Mouse (Mus musculus) heart, adult 2 months (tissue): Measurements from ENCODE around the gene Znhit6. TPM values are rescaled to one million over a fixed set of nuclear protein-coding genes. Genes with fewer than 3 reads are reported as not detected.
A peak's percentile ranks its signal among the peaks of the same experiment; 100 is the strongest.

Experiments
- DNase-seq, 2 experiments: peaks; one replicate each; pipeline ENCODE4 v3.0.0; 2021
- H3K27ac ChIP-seq: fragments of 200-600 bp; 2 replicates; pipeline ENCODE4 v1.8.1; 2022
- H3K27me3 ChIP-seq: fragments of 200-500 bp; 2 replicates; pipeline ENCODE4 v1.6.1; 2012; ENCODE audit warnings: mild to moderate bottlenecking, low read length, inconsistent platforms, mixed read lengths; ENCODE audit not compliant: control insufficient read depth, insufficient read depth
- H3K36me3 ChIP-seq: fragments of 200-500 bp; 2 replicates; pipeline ENCODE4 v1.6.1; 2012; ENCODE audit warnings: low read length, inconsistent platforms; ENCODE audit not compliant: control insufficient read depth, insufficient read depth
- H3K4me1 ChIP-seq: fragments of 200-500 bp; 2 replicates; pipeline ENCODE4 v1.6.1; 2011; ENCODE audit warnings: low read length; ENCODE audit not compliant: control insufficient read depth, insufficient read depth
- H3K4me3 ChIP-seq: fragments of 200-600 bp; 2 replicates; pipeline ENCODE4 v1.8.1; 2022
- H3K79me2 ChIP-seq: fragments of 200-500 bp; replicated peaks from 2 replicates; pipeline ENCODE4 v1.6.1; 2012; ENCODE audit warnings: mild to moderate bottlenecking, inconsistent platforms, low read length, moderate library complexity, mixed read lengths; ENCODE audit not compliant: control insufficient read depth, insufficient read depth
- H3K9ac ChIP-seq: fragments of 200-500 bp; 2 replicates; pipeline ENCODE4 v1.6.1; 2012; ENCODE audit warnings: low read depth, mild to moderate bottlenecking, control low read depth, inconsistent platforms, low read length, mixed read lengths
- CTCF ChIP-seq: fragments of 200-600 bp; IDR thresholded peaks from 2 replicates; pipeline ENCODE4 v1.8.1; 2022; ENCODE audit warnings: antibody characterized with exemption, mild to moderate bottlenecking, moderate library complexity
- EP300 ChIP-seq: fragments of 200-500 bp; IDR thresholded peaks from 2 replicates; pipeline ENCODE4 v1.6.1; 2011; ENCODE audit warnings: low read depth, low read length, control low read depth; ENCODE audit not compliant: insufficient read depth
- POLR2A ChIP-seq: fragments of 200-500 bp; IDR thresholded peaks from 2 replicates; pipeline ENCODE4 v1.6.1; 2011; ENCODE audit warnings: mild to moderate bottlenecking, low read depth, low read length, control low read depth; ENCODE audit not compliant: insufficient read depth
- WGBS: fragments of 180-500 bp; shearing (Covaris S2); methylation state at CpG from one replicate; pipeline ENCODE4 v1.1.7; 2018; 5-methylcytosine and 5-hydroxymethylcytosine counted together
- intact Hi-C: fragments of 180-260 bp; cut with DNase I; formaldehyde crosslinking; loops from one replicate; pipeline ENCODE4 v1.15.1; 2025
- polyA plus RNA-seq: library from polyadenylated mRNA; depleted of rRNA; stranded (reverse); fragments of >200 nt; gene quantifications from 2 replicates; pipeline ENCODE4 v1.2.3, GENCODE M21; 2012
- total RNA-seq, 2 experiments: library from RNA; stranded (reverse); gene quantifications; 2 replicates each; pipeline ENCODE4 v1.2.3; 2021

Gene Znhit6
- total and polyA plus RNA-seq, 3 experiments: 4.0 to 10.4 (median 10.3) TPM

DNA sequence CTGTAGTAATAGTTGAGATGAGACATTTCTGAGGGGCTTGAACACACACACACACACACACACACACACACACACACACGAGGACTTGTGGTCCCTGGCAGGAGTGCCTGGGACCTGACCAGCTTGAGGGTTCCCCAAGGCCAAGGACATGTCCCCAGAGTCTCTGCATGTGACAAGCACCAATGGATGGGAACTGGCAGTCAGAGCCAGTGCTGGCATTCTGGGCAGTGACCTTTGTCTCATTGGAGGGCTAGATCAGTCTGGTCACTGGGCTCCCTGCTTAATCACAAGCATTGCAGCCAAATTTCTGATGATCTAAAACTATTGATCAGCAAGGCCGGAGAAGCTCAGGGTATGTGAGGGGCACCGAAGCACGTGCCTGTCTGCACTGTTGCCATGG is 48.8 kb downstream of the Znhit6 start:
- intact Hi-C loops: no loop called here
- H3K36me3 ChIP-seq: no peaks in the 10 kb centered on the region
- no peak for TF ChIP-seq CTCF
- peak; percentile 88; the same call in 1 of the 2 replicates for TF ChIP-seq EP300
- no peak overlapping the region for H3K9ac ChIP-seq
- peak; percentile 39 to 67 for DNase-seq
- no peak overlapping the region for H3K4me3 ChIP-seq
- 82% methylated on average over 4 of the region's 4 CpGs for WGBS
- peaks cover 1% of the 10 kb centered on the region; the same call in 1 of the 2 replicates for H3K4me1 ChIP-seq
- H3K27me3 ChIP-seq: no peaks in the 10 kb centered on the region
- no peaks in the 10 kb centered on the region for H3K79me2 ChIP-seq
- H3K27ac ChIP-seq: peak overlapping the region; percentile 45

- intact Hi-C loops: no loop called here
- no peak overlapping the region for H3K9ac ChIP-seq
- H3K4me3 ChIP-seq: no peak overlapping the region
- H3K27me3 ChIP-seq: no peaks in the 10 kb centered on the region
- TF ChIP-seq POLR2A (no peak), CTCF (no peak), EP300 (no peak)
- no peaks in the 10 kb centered on the region for H3K36me3 ChIP-seq
- no peaks in the 10 kb centered on the region for H3K79me2 ChIP-seq
- WGBS: 73% methylated on average over 9 of the region's 9 CpGs
- no peak for DNase-seq
- peaks cover 1% of the 10 kb centered on the region; the same call in 1 of the 2 replicates for H3K4me1 ChIP-seq
- no peak overlapping the region; the same call in 1 of the 2 replicates for H3K27ac ChIP-seq
Observed at GRCm38 (mm10) chr3:145625546-145625945, 49.5 kb downstream of the Znhit6 start.

DNA sequence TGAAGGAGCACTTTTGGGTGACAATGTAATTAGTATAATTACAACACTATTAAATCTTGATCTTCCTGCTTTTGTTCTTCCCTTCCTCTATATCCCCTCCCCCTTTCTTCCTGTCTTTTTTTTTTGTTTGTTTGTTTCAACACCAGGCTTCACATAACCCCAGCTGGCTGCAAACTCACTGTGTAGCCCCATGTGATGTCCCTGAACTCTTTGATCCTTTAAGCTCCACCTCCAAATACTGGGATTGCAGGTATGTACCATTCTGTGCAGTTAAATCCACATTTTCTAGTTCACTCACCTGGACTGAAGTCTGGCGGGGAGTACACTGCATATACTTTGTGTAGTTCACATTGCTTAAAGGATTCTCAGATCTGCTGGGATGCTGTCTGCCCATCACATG is 50.1 kb downstream of the Znhit6 start:
- no peaks in the 10 kb centered on the region for H3K36me3 ChIP-seq
- H3K27me3 ChIP-seq: no peaks in the 10 kb centered on the region
- no peak overlapping the region; the same call in 1 of the 2 replicates for H3K27ac ChIP-seq
- no peak for DNase-seq
- no peaks in the 10 kb centered on the region for H3K79me2 ChIP-seq
- intact Hi-C loops: no loop called here
- no peak overlapping the region for H3K9ac ChIP-seq
- no peak for TF ChIP-seq POLR2A
- no peak for TF ChIP-seq CTCF
- no peak for TF ChIP-seq EP300
- 100% methylated on average over 1 of the region's 1 CpGs for WGBS
- H3K4me1 ChIP-seq: peaks cover 1% of the 10 kb centered on the region; the same call in 1 of the 2 replicates
- H3K4me3 ChIP-seq: no peak overlapping the region

DNA sequence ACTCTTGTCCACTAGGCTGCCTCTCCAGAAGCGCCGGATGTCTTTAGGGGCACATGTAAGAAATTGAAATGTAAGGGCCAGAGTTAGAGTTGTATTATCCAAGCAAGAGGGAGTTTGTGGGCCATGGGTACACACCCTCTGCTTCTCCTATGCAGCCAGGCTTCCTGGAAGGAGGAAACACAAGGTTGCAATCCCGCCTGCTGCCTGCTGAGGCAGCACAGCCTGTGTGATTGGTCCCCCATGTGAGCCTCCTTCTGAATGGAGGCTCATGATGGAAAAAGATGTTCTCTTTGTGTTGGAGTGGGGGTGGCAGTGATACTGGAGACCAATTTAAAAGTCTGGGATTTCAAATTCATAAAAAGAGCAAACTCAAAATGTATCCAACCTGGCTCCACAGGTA is 51.8 kb downstream of the Znhit6 start:
- Histone ChIP-seq H3K27ac (no peak overlapping the region), H3K36me3 (no peaks in the 10 kb centered on the region), H3K9ac (no peak overlapping the region), H3K79me2 (no peaks in the 10 kb centered on the region), H3K27me3 (no peaks in the 10 kb centered on the region), H3K4me1 (peaks cover 1% of the 10 kb centered on the region; the same call in 1 of the 2 replicates), H3K4me3 (no peak overlapping the region)
- 89% methylated on average over 3 of the region's 3 CpGs for WGBS
- intact Hi-C loops: loop anchor here (2.0 kb wide), 1 partner anchor 15 kb away; no protein-coding TSS in a partner anchor
- TF ChIP-seq POLR2A (no peak), EP300 (no peak), CTCF (peak; percentile 75)
- no peak for DNase-seq

DNA sequence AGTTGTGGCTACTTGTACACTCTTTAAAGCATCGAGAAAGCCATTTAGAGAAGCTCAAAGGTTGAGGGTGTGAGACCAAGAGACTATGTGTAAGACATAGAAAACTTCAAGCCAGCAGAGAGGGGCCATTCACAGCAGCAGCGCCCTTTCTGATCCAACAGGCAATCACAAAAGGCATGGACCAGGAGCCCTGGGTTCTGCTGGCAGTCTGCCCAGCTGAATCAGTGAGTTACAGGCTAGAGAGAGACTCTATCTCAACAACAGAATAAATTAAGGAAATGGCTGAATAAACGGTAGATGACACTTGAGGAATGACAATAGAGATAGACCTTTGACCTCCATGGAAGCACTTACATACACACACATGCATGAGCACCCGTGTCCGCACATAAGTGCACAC is 52.6 kb downstream of the Znhit6 start:
- Histone ChIP-seq H3K4me1 (peaks cover 1% of the 10 kb centered on the region; the same call in 1 of the 2 replicates), H3K27me3 (no peaks in the 10 kb centered on the region), H3K9ac (no peak overlapping the region), H3K4me3 (no peak overlapping the region), H3K79me2 (no peaks in the 10 kb centered on the region), H3K27ac (no peak overlapping the region), H3K36me3 (no peaks in the 10 kb centered on the region)
- WGBS: 65% methylated on average over 5 of the region's 5 CpGs
- no peak for DNase-seq
- intact Hi-C loops: loop anchor here (2.0 kb wide), 1 partner anchor 14 kb away; no protein-coding TSS in a partner anchor
- TF ChIP-seq POLR2A (no peak), EP300 (no peak), CTCF (no peak)

DNA sequence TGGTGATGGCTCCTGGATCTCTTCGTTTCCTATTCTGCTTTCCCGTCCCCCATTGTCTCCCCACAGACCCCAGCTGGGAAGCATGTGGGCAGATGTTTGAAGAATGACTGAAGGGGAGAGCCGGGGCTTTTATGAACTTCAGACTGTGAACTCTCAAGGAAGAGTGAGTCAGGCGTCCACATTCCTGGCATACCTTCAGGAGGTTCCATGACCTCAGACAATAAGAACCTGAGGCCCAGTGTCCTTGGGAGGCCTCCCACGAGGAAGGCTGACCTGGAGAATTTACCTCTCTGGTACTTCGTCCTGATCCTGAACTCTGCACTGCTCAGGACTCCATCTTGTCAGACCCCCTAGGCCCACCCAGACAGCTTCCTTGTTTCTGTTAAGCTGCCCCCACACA is 56.9 kb downstream of the Znhit6 start:
- Histone ChIP-seq H3K27ac (no peak overlapping the region), H3K36me3 (no peaks in the 10 kb centered on the region), H3K4me3 (no peak overlapping the region), H3K27me3 (no peaks in the 10 kb centered on the region), H3K9ac (no peak overlapping the region), H3K4me1 (no peaks in the 10 kb centered on the region), H3K79me2 (no peaks in the 10 kb centered on the region)
- intact Hi-C loops: no loop called here
- DNase-seq: no peak
- TF ChIP-seq CTCF (no peak), POLR2A (no peak), EP300 (no peak)
- 36% methylated on average over 6 of the region's 6 CpGs for WGBS
